Mouse (Mus musculus): Measurements from ENCODE around the gene Armh1.
"Not testable (repeated sequence)": the region's sequence is repeated elsewhere in the genome, so short reads cannot be mapped to it uniquely, and the experiment has no call there.

Gene Armh1

DNA sequence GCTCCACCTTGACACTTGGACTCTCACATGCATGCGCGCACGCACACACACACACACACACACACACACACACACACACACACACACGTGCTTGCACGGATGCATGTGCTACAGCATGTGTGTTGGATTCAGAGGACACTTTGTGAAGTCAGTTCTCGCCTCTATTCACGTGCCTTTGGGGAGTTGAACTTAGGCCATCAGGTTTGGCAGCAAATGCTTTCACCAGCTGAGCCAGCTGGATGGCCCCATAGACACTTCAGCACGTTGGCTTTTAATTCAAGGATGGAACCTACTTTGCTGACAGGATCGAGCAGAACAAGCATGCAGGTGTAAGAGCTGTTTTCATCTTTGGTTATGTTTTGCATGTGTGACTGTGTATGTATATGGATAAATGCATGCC, 30.1 kb downstream of the Armh1 start:
- no peak for DNase-seq (ENCODE audit: low spot score)

DNA sequence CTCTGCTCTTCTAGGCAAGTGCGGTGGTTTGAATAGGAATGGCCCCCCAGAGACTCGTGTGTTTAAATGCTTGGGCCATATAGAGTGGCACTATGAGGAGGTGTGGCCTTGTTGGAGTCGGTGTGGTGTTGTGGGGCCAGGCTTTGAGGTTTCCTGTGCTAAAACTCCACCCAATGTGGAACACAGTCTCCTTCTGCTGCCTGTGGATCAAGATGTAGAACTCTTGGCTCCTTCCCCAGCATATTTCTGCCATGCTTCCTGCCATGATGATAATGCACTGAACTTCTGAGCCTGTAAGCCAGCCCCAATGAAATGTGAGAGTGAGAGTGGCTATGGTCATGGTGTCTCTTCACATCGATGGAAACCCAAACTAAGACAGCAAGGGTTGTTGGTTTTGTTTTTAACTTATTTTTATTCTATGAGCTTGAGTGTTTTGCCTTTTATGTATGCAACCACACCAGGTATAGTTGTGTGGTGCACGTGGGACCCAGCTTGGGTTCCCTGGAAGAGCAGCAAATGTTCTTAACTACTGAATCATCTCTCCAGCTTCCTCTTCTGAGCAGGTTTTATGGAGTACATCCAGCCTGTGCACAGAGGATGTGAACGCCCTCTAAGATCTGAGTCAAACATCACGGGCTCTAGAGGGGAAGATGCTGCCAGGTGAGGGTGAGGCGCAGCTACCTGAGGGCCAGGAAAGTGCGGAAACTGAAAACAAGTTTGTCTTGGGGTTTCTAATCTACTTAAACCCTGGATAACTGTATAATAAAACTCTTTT, 31.0 kb downstream of the Armh1 start:
- DNase-seq (ENCODE audit: low spot score) = no peak

DNA sequence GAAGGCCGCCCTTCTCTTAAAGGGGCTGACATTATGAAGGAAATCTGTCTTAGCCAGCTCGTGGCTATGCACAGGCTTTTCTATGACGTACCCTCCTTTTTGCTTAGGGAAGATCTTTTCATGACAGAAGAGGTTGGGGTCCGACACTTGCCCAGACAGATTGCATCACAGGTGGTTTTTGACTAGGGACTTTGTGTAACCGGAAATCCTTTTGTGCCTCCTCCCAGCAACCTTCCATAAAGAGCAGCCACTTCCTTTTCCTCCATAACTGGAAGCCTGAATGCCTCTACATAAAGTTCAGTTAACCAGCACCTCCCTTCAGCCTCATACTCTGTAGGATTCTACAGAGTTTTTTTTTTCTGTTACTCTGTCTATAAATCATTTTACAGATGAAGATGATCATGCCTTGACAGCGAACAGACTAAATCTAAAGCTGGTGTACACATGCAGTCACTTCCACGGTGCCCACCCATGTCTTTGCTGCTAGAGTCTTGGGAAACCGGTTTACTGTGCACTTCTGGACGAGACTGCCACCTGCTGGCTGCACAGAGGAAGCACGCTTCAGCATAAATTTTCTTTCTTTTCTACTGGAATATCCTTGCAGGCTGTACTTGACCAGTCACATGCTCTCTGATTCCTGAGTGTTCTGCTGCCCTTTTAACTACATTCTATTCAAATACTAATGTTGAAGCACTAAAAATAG, 33.3 kb downstream of the Armh1 start:
- DNase-seq (ENCODE audit: low spot score) = peak; percentile 27

DNA sequence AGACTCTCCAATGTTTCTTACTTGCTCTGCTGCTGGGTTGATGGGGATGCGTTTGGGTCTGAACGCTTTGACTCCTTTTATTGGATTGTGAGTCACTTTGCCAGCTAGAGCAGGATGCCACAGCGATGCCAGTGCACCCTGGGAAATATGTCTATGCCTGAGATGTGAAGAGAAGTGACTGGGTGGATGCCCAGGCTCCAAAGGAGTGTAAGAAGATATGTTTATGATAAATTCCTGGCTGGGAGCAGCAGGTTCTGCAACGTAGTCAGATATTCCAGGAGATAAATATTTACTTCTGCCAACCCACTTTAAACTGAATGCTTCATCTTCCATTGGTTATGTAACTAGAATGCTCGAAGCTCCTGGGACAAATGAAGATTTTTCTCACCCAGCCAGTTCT, 34.9 kb downstream of the Armh1 start:
- no peak for DNase-seq (ENCODE audit: low spot score)

DNA sequence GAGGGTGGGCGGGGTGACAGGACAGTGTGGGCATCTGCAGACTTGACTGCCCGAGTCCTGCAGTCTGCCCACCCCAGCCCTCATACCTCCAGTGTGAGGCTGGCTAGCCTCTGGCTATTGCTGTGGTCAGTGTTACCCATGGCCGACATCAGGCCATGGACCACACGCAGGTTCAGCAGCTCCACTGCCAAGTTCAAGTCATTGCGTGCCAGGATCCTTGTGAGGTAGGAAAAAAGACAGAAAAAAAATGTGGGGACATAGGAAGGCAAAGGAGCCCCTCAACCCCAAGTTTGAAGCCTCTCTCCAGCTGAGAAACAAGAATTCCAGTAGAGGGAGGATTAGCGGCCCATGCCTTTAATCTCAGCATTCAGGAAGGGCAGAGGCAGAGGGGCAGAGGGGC, 37.7 kb downstream of the Armh1 start:
- no peak for DNase-seq (ENCODE audit: low spot score)

DNA sequence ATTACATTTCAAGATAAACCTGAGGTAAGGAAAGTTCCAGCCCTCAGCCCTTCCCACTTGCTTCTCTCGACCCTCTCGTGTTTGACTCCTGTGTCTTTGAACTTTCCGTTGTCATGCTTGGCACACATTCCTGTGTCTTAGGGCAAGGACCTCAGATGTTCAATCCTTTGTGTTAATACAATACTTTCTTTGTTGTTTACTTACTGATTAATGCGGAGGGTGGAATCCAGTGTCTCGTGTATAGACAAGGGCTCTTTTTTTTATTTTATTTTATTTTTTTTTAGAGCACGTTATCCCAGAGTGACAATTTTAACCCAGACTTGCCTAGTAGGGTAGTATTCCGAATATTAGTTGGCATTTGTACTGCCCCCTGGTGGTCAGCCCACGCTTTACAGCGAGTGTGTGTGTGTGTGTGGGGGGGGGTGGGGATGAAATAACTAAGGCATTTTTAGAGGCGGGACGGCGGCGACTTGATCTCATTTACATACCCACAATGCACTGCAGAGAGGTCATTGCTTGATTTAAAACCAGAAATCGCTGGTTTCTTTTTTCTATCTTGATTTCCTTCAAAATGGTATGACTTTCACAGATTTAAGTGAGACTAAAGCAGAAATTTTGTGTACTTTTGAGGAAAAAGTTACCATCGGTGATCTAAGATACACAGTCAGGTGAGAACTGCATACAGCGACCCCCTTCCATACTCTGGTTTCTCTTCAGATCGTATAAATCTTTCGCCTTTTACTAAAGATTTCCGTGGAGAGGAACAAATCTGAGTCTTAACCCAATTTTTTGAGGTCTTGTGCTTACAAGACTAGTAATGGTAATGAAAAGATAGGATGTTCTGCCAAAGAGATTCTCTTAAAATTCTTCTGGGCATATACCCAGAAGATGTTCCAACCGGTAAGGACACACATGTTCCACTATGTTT, 41.5 kb downstream of the Armh1 start:
- peak; percentile 66 for DNase-seq (ENCODE audit: low spot score)

DNA sequence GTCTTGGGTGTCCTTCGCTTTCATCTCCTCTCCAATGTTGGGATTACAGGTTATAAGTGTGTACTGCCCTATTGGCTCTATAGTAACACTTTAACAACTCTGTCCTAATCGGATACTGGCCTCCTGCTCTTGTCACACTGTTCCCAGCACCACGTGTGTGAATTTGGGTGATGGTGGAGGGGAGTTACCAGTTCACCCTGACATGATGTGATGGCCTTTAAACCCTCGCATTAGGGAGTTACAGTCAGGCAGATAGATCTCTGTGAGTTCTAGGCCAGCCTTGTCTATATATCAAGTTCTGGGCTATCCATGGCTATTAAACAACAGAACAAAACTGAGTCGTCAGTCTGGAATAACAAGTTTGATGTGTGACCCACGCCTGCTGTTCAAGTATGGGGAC, 42.3 kb downstream of the Armh1 start:
- no peak for DNase-seq (ENCODE audit: low spot score)

DNA sequence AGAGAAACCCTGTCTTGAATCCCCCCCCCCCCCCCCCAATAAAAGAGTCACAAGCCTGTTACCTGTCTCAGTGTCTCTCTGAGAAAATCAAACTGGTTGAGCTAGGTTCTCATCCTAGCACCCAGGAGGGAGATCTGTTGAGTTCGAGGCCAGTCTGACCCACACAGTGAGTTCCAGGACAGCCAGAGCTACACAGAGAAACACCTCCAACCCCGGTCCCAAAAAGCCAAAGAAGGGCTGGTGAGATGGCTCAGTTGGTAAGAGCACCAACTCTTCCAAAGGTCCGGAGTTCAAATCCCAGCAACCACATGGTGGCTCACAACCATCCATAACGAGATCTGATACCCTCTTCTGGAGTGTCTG, 49.0 kb downstream of the Armh1 start:
- DNase-seq (ENCODE audit: low spot score) = no peak

DNA sequence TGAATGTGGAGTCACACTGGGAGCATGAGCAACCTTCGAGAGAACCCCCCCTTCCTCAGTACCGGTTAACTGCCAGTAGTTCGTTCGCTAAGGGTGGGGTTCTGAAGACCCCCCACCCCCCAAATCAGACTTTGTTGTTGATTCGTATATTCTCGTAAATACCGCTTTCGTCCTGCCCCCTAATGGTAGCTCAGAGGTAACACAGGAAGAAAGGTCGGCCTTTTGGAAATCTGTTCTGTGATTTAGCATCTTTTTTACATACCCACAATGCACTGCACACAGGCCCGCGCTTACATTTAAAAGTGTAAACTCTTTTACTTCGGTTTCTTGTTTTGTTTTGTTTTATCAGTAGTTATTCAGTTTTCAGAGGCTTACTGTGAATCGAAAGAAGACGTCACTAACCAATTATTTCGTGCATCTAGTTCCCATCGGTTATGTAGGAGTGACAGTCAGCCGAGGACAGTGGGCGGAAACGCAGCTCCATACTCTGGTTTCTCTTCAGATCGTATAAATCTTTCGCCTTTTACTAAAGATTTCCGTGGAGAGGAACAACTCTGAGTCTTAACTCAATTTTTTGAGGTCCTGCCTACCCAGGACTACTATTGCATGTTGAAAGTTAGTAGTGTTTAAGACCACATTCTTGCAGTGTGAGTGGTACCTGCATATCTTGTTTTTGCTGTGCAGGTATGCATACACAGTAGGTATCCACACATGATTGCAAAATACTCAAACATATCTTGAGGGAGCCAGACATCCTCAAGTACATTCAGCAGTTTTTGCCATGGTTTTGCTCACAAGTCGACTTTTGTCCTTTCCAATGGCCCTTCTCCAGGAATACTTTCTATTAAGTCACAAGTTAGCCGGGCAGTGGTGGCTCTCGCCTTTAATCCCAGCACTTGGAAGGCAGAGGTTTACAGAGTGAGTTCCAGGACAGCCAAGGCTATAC, 49.6 kb downstream of the Armh1 start:
- DNase-seq (ENCODE audit: low spot score) = peak; percentile 26

DNA sequence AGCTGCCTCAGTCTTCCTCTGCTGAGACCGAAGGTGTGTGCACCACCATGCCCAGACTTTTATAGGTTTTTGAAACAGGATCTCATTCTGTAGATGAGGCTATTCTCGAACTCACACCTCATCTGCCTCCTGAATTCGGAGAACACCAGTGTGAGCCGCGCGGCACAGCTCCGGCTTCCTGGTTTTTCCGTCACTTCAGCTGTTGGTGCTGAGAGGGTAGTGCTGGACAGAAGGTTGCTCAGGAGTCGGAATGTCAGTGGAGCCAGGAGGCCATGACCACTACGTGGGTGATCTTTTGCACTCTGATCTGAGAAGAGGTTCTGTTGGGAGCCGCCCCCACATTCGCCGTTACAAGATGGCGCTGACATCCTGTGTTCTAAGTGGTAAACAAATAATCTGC, 60.1 kb downstream of the Armh1 start:
- DNase-seq (ENCODE audit: low spot score) = no peak

DNA sequence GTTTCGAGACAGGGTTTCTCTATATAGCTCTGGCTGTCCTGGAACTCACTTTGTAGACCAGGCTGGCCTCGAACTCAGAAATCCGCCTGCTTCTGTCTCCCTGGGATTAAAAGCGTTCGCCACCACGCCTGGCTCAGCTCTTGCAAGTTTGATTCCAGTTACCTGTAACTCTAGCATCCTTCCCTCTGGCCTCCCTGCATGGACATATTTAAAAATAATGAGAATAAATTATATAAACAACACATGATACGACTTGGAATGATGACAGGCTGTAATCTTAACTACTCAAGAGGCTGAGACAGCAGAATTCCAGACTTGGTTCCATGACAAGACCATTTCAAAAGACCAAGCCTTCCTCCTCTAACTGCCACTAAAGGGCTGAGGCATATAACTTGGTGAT, 61.3 kb downstream of the Armh1 start:
- DNase-seq (ENCODE audit: low spot score) = no peak

DNA sequence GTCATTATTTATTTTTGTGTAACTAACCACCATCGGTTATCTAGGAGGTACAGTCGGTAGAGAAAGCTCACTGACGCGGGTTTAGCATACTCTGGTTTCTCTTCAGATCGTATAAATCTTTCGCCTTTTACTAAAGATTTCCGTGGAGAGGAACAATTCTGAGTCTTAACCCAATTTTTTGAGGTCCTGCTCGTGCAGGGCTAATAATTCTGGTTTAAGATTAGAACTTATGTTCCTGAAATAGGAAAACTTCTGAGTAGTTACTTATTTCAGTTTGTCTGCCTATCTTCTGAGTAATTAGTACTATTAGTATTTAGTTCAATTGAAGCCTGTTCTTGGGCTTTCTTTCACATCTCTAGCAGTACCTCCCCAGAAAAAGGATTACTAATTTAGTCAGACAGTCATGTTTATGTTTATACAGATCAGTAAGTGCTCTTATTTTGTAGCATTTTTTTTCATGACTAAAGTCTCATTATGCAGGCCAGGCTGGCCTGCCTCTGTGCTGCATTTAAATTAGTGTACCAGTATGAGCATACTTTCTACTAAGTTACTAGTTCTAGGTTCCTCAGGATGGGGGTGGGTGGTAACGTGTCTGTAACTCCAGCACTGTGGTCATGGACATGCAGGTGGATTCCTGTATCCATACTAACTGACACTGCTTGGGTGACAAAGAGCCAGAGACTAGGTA, 61.9 kb downstream of the Armh1 start:
- peak; percentile 15 for DNase-seq (ENCODE audit: low spot score)

DNA sequence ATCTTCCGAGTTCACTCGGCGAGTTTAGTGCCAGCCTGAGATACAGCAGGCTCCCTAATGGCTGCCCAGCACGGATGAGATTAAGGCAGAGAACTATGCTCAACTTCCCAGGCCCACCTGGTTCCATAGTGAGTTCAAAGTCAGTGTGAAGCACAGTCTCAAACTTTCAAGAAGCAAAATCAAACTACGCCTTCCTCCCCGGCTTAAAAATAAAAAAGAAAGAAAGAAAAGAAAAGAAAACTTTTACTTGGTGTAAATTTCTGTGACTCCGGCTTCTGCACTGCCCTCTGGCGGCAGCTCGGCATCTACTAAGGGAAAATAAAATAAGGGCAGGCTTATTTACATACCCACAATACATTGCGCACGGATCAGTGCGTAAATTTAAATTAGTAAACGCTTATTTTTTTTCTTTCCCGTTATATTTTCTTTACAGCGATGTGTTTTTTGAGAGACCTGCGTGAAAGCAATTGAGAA, 62.5 kb downstream of the Armh1 start:
- DNase-seq (ENCODE audit: low spot score) = peak; percentile 81

DNA sequence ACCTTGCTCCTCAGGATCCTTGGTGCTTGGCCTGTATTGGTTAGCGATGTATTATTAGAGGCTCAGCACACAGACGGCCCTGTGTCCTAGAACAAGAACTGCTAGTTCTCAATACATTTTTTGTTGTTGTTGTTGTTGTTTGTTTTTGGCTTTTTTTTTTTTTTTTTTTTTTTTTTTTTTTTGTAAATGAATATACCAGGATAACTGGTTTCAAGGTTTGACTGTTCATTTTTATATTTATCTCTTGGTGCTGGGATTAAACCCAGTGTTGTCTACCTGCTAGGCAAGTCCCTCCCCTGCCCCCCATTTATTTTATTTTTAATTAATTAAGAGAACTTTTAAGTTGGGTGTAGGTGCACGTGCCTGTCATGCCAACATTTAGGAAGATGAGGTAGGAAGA, 63.0 kb downstream of the Armh1 start:
- no peak for DNase-seq (ENCODE audit: low spot score)

DNA sequence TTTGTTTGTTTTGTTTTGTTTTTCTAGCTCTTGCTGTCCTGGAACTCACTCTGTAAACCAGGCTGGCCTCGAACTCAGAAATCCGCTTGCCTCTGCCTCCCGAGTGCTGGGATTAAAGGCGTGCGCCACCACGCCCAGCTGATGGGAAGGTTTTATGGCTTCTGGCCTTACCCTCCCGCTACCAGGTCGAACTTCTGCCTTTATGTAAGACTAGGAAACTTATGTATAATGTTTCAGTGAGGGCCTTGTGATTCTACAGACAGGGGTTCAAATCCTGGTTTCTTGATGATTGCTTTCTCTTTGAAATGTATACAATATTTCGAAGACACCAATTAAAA, 69.2 kb downstream of the Armh1 start:
- DNase-seq (ENCODE audit: low spot score) = not testable (repeated sequence)

DNA sequence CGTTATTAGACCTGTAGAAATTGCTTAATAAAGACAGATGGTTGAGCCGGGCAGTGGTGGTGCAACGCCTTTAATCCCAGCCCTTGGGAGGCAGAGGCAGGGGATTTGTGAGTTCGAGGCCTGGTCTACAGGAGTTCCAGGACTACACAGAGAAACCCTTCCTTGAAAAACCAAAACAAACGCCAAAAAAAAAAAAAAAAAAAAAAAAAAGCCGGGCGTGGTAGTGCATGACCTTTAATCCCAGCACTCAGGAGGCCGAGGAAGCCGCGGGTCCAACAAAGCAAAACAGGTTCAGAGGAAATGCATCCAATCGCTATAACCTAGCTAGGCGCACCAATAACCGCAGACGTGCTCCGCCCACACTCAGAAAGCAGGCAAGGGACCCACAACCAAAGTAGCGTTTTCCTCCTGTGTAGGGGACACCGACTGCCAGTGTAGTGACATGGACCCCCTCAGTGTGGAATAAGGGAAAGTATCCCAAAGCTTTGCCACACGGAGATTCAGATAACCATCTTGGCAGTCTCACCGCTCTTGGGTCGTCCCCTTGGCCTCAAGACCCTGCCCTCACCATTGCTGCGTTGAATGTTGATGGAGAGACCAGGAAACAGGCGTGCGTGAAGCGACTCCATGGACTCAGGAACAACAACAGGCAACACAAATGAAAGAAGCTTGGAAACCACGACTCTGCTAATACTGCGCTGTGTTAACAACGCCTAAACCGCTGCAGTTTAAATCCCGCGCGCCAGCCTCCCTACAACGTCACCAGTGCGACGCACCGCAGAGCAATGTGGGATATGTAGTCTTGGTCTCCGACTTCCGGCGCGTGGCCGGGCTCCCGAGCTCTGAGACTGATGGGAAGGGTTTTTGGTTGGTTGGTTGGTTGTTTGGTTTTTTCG, 69.8 kb downstream of the Armh1 start, which contains the start of gene Kif2c:
TSS of gene Kif2c (minus strand) at position 777 of the 896 bp plus-strand sequence.
- peak; percentile 86 for DNase-seq (ENCODE audit: low spot score)

DNA sequence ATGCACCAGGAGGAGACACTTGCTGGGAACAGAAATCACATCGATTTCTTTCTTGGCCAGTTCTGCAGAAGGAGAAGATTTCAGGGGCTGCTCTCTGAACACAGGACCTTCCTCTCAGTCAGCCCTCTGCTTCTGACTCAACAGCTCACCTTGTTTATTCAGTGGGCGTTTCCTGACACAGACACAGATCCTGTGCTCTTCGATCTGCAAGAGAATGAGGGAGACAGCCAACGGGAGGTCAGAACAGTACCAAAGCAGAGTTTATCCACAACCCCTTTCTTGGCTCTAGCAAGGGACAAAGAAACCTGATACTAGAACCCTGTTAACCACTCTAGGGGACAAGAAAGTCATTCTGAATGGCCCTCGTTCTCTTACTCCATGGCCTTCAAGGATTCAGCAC, 82.0 kb downstream of the Armh1 start:
- no peak for DNase-seq (ENCODE audit: low spot score)

Measured in spleen, adult 12 weeks (tissue).